Mouse (Mus musculus): ENCODE results near the gene Gm17416. TPM values are rescaled to one million over a fixed set of nuclear protein-coding genes. Genes with fewer than 3 reads are reported as not detected.

Gene Gm17416
- not detected in 2 replicates for polyA plus RNA-seq (2015; fragmentation: Nextera tagmentation; extraction: Ambion mirVana)

- ATAC-seq (ENCODE audit: low FRiP score, low TSS enrichment) (no peak), DNase-seq (ENCODE audit: low spot score) (no peak)
- 90% methylated on average over 5 of the region's 5 CpGs for WGBS
- H3K4me3 ChIP-seq (ENCODE audit: low read depth, low read length), result no peak within 1 kb of the TSS
- no peaks in the 10 kb centered on the region for H3K27me3 ChIP-seq (ENCODE audit: control insufficient read depth, insufficient read depth, low read length)
- H3K4me1 ChIP-seq (replicated peaks; ENCODE audit: control insufficient read depth, insufficient read depth), result no peaks in the 10 kb centered on the region
- no peak for TF ChIP-seq EP300 (optimal IDR thresholded peaks at IDR 0.05)
- no peak for TF ChIP-seq CTCF (IDR thresholded peaks at IDR 0.05; ENCODE audit: low read depth)
- no peaks in the 10 kb centered on the region for H3K9me3 ChIP-seq (ENCODE audit: control insufficient read depth, low read length)
- no peak within 1 kb of the TSS for H3K9ac ChIP-seq (ENCODE audit: low read length)
- no peak within 1 kb of the TSS for H3K27ac ChIP-seq (replicated peaks)
- no peaks in the 10 kb centered on the region for H3K36me3 ChIP-seq (ENCODE audit: control insufficient read depth, insufficient read depth, low read length)
- no peak within 1 kb of the TSS for H3K4me2 ChIP-seq (replicated peaks; ENCODE audit: low read depth)
Observed at GRCm38 (mm10) chr2:152569038-152569437, at the start of gene Gm17416. TSS of gene Gm17416 (plus strand) at chr2:152569338.

- no peaks in the 10 kb centered on the region for H3K36me3 ChIP-seq (ENCODE audit: control insufficient read depth, insufficient read depth, low read length)
- TF ChIP-seq EP300 (optimal IDR thresholded peaks at IDR 0.05) (no peak), CTCF (IDR thresholded peaks at IDR 0.05; ENCODE audit: low read depth) (peak; percentile 45)
- ATAC-seq (ENCODE audit: low FRiP score, low TSS enrichment) (no peak), DNase-seq (ENCODE audit: low spot score) (no peak)
- no peak within 1 kb of the TSS for H3K9ac ChIP-seq (ENCODE audit: low read length)
- 43% methylated on average over 13 of the region's 13 CpGs for WGBS
- no peaks in the 10 kb centered on the region for H3K4me1 ChIP-seq (replicated peaks; ENCODE audit: control insufficient read depth, insufficient read depth)
- H3K4me2 ChIP-seq (replicated peaks; ENCODE audit: low read depth), result no peak within 1 kb of the TSS
- H3K27me3 ChIP-seq (ENCODE audit: control insufficient read depth, insufficient read depth, low read length), result no peaks in the 10 kb centered on the region
- no peak within 1 kb of the TSS for H3K27ac ChIP-seq (replicated peaks)
- no peaks in the 10 kb centered on the region for H3K9me3 ChIP-seq (ENCODE audit: control insufficient read depth, low read length)
- H3K4me3 ChIP-seq (ENCODE audit: low read depth, low read length), result no peak within 1 kb of the TSS
Observed at GRCm38 (mm10) chr2:152539944-152540710, 29.0 kb upstream of the Gm17416 start, which contains the start of gene Defb29. TSS of gene Defb29 (minus strand) at chr2:152540098.

- Histone ChIP-seq H3K9ac (ENCODE audit: low read length) (no peak overlapping the region), H3K27me3 (ENCODE audit: control insufficient read depth, insufficient read depth, low read length) (no peaks in the 10 kb centered on the region), H3K36me3 (ENCODE audit: control insufficient read depth, insufficient read depth, low read length) (no peaks in the 10 kb centered on the region), H3K4me1 (replicated peaks; ENCODE audit: control insufficient read depth, insufficient read depth) (no peaks in the 10 kb centered on the region), H3K27ac (replicated peaks) (no peak overlapping the region), H3K4me2 (replicated peaks; ENCODE audit: low read depth) (no peak overlapping the region), H3K4me3 (ENCODE audit: low read depth, low read length) (no peak overlapping the region), H3K9me3 (ENCODE audit: control insufficient read depth, low read length) (no peaks in the 10 kb centered on the region)
- 82% methylated on average over 9 of the region's 9 CpGs for WGBS
- DNase-seq (ENCODE audit: low spot score) (no peak), ATAC-seq (ENCODE audit: low FRiP score, low TSS enrichment) (no peak)
- TF ChIP-seq CTCF (IDR thresholded peaks at IDR 0.05; ENCODE audit: low read depth) (no peak), EP300 (optimal IDR thresholded peaks at IDR 0.05) (no peak)
Observed at GRCm38 (mm10) chr2:152541979-152542378, 27.2 kb upstream of the Gm17416 start.

GRCm38 (mm10) chr2:152542897-152543296 lies 26.2 kb upstream of the Gm17416 start:
- H3K9me3 ChIP-seq (ENCODE audit: control insufficient read depth, low read length), result no peaks in the 10 kb centered on the region
- no peaks in the 10 kb centered on the region for H3K4me1 ChIP-seq (replicated peaks; ENCODE audit: control insufficient read depth, insufficient read depth)
- H3K27ac ChIP-seq (replicated peaks), result no peak overlapping the region
- no peak overlapping the region for H3K9ac ChIP-seq (ENCODE audit: low read length)
- no peak overlapping the region for H3K4me3 ChIP-seq (ENCODE audit: low read depth, low read length)
- no peak for DNase-seq (ENCODE audit: low spot score)
- no peaks in the 10 kb centered on the region for H3K36me3 ChIP-seq (ENCODE audit: control insufficient read depth, insufficient read depth, low read length)
- TF ChIP-seq CTCF (IDR thresholded peaks at IDR 0.05; ENCODE audit: low read depth), result peak; percentile 26; the same call in 1 of the 2 replicates
- no peak for TF ChIP-seq EP300 (optimal IDR thresholded peaks at IDR 0.05)
- ATAC-seq (ENCODE audit: low FRiP score, low TSS enrichment), result no peak
- H3K4me2 ChIP-seq (replicated peaks; ENCODE audit: low read depth), result no peak overlapping the region
- WGBS, result 74% methylated on average over 2 of the region's 2 CpGs
- H3K27me3 ChIP-seq (ENCODE audit: control insufficient read depth, insufficient read depth, low read length), result no peaks in the 10 kb centered on the region

GRCm38 (mm10) chr2:152543478-152543877 lies 25.7 kb upstream of the Gm17416 start:
- H3K4me3 ChIP-seq (ENCODE audit: low read depth, low read length), result no peak overlapping the region
- no peaks in the 10 kb centered on the region for H3K9me3 ChIP-seq (ENCODE audit: control insufficient read depth, low read length)
- H3K27ac ChIP-seq (replicated peaks), result no peak overlapping the region
- H3K36me3 ChIP-seq (ENCODE audit: control insufficient read depth, insufficient read depth, low read length), result no peaks in the 10 kb centered on the region
- no peak for TF ChIP-seq CTCF (IDR thresholded peaks at IDR 0.05; ENCODE audit: low read depth)
- WGBS, result 58% methylated on average over 4 of the region's 4 CpGs
- H3K9ac ChIP-seq (ENCODE audit: low read length), result no peak overlapping the region
- DNase-seq (ENCODE audit: low spot score), result no peak
- no peak for ATAC-seq (ENCODE audit: low FRiP score, low TSS enrichment)
- H3K4me1 ChIP-seq (replicated peaks; ENCODE audit: control insufficient read depth, insufficient read depth), result no peaks in the 10 kb centered on the region
- no peaks in the 10 kb centered on the region for H3K27me3 ChIP-seq (ENCODE audit: control insufficient read depth, insufficient read depth, low read length)
- no peak overlapping the region for H3K4me2 ChIP-seq (replicated peaks; ENCODE audit: low read depth)

- 14% methylated on average over 4 of the region's 4 CpGs for WGBS
- Histone ChIP-seq H3K36me3 (ENCODE audit: control insufficient read depth, insufficient read depth, low read length) (no peaks in the 10 kb centered on the region), H3K27me3 (ENCODE audit: control insufficient read depth, insufficient read depth, low read length) (no peaks in the 10 kb centered on the region), H3K27ac (replicated peaks) (no peak overlapping the region), H3K4me2 (replicated peaks; ENCODE audit: low read depth) (no peak overlapping the region), H3K4me3 (ENCODE audit: low read depth, low read length) (no peak overlapping the region), H3K9me3 (ENCODE audit: control insufficient read depth, low read length) (no peaks in the 10 kb centered on the region), H3K9ac (ENCODE audit: low read length) (no peak overlapping the region), H3K4me1 (replicated peaks; ENCODE audit: control insufficient read depth, insufficient read depth) (no peaks in the 10 kb centered on the region)
- DNase-seq (ENCODE audit: low spot score), result peak; percentile 18
- 0 out of 2 replicates have a peak, but pooled peaks have one; percentile 38 for ATAC-seq (ENCODE audit: low FRiP score, low TSS enrichment)
- TF ChIP-seq CTCF (IDR thresholded peaks at IDR 0.05; ENCODE audit: low read depth) (peak; percentile 79), EP300 (optimal IDR thresholded peaks at IDR 0.05) (no peak)
Observed at GRCm38 (mm10) chr2:152544691-152545090, 24.4 kb upstream of the Gm17416 start.

Data from stomach, postnatal 0 days (tissue).